Mouse (Mus musculus) liver, adult (tissue): ENCODE measurements around the gene Gm20422.
A peak's percentile ranks its signal among the peaks of the same experiment; 100 is the strongest.

Experiments
- GATA4 ChIP-seq: IDR thresholded peaks from 2 replicates; pipeline ENCODE4 v1.6.1; 2014; ENCODE audit warnings: mild to moderate bottlenecking, low read length; ENCODE audit not compliant: insufficient replicate concordance

The Gm20422 gene

DNA sequence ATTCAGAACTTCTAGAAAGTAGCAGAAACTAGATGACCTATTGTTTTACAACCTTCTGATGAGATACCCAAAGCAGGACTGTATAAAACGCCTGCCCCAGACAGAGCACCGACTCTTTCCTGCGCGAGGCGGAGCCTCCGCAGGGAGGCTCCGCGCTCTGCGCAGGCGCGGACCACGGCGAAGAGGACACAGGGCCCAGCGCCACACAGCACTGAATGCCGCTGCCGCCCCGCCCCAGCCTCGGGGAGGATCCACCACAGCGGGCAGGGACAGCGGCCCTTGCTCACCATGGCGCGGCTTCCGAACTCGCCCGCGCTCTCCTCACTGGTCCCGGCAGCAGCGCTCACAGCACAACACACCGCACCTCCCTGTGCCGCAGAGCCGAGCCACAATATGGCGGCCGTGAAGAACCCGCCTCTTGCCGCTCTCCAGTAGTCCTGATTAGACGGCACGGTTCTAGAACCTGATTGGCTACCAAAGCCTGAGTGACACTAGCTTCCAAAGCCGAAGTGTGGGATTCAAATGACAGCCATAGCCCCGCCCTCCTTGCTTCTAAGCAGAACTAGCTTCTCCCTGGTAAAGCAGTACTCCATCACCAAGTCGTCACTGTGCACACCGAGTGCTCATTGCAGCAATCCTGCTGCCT is at the start of gene Gm20422:
TSS of gene Gm20422 (minus strand) at position 384 of the 646 bp plus-strand sequence.
- TF ChIP-seq GATA4: peak; percentile 42; the same call in 1 of the 2 replicates

DNA sequence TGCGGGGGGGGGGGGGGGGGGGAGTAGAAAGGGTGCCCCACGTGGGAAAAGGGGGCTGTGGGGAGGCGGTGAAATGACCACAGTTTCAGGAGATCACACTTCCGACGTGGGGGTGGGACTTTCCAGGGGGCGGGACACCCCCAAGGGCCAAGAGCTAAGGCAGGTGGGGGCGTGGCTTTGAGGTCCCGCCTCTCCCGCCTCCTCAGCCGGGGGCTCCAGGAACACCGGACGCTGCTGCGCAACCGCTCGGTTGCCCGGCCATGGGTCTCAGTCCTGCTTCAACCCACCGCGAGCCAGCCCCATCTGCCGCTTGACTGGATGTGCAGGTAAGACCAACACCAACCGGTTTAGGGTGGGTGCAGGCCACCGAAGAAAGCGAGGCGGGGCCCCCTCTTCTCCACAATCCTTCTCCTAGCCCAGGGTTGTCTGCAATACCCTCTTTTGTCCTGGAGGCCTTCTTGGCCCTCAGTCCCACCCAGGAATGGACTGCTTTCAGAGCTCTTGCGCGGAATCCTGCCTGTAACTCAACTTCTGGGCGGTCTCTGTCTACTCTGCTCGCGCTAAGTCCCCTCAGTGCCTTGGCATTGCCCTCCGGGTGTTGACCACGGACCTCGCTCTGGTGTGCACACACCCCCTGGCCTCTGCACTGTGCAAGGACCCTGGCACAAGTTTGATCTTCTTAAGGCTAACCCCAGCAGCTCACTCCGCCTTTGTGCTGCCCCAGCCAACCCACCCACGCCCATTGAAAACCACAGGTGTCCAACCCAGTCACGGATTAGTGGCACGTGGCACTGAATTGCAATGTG is 47.9 kb upstream of the Gm20422 start, which contains the start of gene Lpar2:
TSS of gene Lpar2 (plus strand) at position 44 of the 806 bp plus-strand sequence.
- TF ChIP-seq GATA4: no peak

DNA sequence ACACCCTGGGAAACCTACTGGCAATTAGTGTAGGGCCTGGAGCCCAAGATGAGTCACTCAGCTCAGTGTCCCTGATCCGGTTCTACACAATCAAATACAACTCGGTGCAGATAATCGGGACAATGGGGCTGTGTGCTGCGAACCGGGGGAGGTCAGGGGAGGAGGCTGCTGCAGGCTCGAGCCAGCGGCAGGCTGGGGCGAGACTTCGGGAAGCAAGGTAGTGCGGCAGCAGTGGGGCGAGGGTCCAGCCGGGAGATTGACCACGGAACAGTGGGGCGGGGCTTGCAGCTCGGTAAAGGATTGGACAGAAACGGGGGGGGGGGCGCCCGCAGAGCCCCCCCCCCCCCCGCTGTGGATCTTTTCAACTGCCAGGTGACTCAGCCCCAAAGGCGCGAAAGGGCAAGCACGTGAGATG is 47.3 kb upstream of the Gm20422 start:
- no peak for TF ChIP-seq GATA4

DNA sequence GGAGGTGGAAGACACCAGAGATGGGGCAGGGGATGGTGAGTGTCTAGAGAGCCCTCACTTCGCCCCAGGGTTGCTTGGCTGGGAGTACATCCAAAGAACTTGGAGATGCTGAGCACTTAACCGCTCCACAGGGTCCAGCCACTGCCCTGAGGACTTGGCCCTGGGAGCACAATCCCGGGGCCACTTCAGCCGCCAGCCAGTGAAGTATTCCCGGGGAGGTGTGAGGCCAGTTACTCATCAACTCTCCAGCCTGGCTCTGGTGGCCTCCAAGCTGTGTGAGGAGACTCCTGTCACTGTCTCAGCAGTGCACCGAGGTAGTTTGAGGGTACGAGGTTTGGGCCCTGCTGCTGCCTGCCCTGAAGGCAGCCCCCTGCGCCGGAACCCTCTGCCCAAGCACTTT is 45.8 kb upstream of the Gm20422 start:
- TF ChIP-seq GATA4: no peak

DNA sequence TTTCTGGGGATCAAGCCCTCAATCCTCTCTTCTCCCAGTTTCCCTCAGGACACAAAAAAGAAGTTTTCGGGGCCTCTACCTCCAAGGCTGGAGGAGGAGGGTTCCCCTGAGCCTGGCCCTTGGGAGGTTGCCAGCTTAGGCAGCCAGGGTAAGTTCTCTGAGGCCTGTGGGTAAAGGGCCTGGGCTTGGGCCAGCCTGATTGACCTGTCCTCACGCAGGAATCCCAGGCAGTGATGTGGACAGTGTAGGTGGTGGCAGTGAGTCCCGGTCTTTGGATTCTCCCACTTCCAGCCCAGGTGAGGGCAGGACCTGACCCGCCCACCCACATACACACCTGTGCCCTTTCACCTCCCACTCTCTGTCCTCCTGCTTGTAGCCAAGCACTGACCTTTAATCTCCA is 40.7 kb upstream of the Gm20422 start:
- no peak for TF ChIP-seq GATA4

DNA sequence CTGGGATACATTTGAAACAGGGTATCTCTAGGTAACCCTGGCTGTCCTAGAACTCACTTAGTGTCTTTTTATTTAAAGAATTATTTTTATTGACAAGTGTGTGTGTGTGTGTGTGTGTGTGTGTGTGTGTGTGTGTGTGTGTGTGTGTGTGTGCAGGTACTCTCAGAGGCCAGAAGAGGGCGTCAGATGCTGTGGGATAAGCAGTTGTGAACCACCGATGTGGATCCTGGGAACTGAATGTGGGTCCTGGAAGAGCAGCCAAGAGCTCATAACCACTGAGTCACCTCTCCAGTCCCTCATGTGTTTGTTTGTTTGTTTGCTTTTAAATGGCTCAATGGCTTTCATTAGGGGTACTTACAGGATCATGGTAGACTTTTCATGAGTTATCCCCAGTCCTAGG is 40.2 kb upstream of the Gm20422 start:
- no peak for TF ChIP-seq GATA4

DNA sequence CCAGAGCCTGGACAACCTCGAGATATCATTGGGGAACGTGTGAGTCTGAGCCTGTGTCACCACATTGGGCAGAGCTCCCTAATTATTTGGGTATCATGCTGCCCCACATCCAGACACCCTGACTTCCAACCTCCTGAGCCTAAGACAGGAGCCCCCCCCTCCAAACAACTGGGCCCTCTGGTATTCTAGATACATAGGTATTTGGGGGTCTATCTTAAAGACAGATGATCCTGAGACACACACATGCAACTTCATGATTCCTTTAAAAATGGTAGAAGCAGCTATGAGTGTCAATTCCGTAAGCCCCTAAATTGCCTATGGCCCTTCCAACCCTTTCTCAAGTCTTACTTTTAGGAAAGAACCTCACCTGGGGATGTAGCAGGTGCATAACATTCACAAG is 35.1 kb upstream of the Gm20422 start:
- TF ChIP-seq GATA4: no peak

DNA sequence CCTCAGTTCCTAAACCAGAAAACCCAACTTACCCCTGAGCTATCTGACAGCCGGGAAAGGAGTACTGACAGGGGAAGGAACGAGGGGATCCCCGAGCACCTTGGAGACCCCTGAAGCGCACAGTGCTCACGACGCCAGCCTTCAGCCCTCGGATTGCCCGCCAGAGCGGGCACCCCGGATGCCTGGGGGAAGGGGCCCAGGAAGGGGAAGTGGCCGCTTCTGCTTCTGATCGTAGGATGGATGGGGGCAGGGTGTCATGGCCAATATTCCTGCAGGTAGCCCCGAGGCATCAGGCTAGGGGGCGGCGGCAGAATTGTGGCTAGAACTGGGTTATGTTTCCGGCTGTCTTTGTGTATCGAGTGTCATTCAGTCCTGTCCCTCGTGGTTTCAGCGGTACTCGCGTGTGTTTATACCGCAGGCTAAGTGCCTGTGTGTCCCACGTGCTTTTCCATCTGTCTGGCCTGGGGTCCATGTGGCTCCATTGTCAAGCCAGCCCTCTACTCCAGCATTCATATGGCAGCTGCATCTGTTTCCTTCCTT is 34.2 kb upstream of the Gm20422 start:
- no peak for TF ChIP-seq GATA4

DNA sequence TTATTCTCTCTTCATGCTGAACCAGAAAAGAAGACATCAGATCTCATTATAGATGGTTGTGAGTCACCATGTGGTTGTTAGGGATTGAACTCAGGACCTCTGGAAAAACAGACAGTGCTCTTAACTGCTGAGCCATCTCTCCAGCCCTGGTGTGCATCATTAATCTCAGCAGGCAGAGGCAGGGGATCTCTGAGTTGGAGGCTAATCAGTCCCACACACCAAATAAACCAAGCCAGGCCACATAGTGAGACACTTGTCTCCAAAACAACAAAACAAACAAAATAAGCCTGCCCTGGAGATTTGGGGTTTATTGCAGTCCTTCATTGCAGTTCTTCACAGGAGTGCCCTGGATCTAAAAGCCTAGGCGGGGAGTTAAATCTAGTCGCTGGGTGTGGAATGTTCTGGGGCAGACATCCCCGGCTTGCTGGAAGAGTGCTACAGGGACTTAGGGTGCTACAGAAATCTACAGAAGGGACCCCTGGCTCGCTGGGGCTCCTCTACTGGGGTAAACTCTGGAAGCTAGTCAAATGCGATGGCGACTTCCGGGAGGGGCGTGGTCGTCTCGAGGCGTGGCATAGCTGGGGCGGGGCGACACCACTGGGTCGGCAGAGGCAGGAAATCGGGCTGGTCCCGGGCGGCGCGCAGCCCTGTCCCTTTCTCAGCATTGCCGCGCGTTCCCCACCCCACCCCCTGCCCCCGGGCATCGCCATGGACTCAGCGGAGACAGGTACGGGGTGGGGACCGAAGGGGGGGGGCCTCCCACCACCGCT is 33.6 kb upstream of the Gm20422 start, which contains the start of gene Gmip:
TSS of gene Gmip (plus strand) at position 586 of the 770 bp plus-strand sequence.
- no peak for TF ChIP-seq GATA4

DNA sequence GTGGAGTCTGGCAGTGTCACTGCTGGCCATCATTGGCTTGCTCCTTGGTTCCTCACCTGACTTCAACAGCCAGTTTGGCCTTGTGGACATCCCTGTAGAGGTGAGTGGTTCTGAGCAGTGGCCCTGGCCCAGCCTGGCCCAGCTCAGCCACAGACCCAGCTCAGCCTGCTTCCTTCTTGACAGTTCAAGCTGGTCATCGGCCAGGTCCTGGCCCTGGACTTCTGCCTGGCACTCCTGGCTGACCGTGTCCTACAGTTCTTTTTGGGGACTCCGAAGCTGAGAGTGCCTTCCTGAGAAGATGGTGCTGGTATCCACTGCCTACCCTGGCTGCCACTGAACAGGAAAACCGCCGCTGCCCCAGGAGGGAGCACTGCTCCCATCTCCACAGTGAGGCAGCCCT is 32.5 kb upstream of the Gm20422 start:
- TF ChIP-seq GATA4: no peak

DNA sequence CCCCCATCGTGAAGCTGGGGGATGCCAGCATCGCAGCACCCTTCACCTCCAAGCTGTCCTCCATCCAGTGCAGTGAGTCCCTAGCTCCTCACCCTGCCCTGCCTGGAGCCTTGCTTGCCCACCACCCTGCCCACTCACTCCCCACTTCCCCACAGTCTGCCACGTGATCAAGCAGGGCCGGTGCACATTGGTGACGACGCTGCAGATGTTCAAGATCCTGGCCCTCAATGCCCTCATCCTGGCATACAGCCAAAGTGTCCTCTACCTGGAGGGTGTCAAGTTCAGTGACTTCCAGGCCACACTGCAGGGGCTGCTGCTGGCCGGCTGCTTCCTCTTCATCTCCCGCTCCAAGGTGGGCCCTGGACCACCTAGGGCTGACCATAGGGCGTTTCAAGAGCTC is 30.8 kb upstream of the Gm20422 start:
- TF ChIP-seq GATA4: no peak

DNA sequence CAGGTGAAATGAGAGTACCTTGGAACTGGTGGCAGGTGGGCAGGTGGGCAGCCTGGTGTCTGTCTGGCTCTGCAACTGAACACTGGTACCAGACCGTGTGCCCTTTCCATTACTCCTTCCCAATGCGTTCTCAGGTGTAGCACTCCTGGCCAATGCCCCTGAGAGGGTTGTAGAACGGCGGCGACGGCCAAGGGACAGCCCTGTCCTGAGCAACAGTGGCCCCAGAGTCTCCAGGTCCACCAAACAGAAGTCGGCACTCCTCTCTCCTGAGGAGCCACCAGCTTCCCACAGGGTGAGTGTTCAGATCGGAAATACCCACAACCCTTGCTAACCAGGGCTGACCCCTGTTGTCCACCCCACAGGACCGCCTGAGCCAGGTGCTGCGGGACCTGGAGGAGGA is 30.4 kb upstream of the Gm20422 start:
- no peak for TF ChIP-seq GATA4

DNA sequence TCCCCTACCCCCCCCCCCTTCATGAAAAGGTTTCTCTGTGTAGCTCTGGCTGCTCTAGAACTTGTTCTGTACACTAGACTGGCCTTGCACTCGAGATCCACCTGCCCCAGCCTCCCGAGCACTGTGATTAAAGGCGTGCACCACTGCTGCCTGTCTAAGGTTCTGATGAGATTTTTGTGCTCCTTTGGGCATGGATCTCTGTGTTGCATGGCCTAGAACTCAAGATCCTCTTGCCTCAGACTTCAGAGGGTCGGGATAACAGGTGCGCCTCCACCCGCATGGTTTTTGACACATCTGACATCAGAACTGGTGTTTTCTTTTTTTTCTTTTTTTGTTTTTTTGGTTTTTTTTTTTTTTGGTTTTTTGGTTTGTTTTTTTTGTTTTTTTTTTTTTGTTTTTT is 29.9 kb upstream of the Gm20422 start:
- no peak for TF ChIP-seq GATA4

DNA sequence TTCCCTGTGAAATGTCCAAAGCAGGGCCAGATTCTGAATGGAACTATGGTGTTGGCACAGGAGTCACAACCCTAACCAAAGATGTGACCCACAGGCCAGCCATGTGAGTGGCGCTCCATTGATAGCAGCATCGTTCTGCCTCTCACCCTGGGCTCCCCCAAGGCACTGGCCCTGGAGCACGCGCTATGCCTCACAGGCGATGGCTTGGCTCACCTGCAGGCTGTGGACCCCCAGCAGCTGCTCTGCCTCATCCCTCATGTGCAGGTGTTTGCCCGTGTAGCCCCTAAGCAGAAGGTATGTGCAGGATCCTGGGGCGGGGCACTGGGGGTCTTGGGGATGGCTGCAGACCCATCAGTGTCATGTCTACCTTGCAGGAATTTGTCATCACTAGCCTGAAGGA is 28.7 kb upstream of the Gm20422 start:
- TF ChIP-seq GATA4: no peak

DNA sequence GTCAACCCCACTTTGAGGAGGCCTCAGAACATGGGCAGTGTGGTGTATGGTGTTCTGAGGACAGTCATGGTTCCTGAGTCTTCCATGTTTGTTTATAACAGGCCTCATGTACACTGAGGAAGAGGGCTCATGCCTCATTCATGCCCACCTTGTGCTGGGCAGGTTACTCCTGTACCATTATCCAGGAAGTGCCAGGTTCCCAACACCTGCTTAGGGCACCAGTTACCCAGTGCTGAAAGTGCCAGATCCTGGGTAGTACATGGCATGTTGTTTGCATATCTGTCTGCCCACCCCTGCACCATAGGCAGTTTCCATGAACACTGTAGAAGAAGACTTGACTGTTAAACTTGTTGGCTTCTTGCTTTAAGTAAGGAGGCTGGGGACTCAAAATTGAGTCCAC is 27.5 kb upstream of the Gm20422 start:
- TF ChIP-seq GATA4: no peak

DNA sequence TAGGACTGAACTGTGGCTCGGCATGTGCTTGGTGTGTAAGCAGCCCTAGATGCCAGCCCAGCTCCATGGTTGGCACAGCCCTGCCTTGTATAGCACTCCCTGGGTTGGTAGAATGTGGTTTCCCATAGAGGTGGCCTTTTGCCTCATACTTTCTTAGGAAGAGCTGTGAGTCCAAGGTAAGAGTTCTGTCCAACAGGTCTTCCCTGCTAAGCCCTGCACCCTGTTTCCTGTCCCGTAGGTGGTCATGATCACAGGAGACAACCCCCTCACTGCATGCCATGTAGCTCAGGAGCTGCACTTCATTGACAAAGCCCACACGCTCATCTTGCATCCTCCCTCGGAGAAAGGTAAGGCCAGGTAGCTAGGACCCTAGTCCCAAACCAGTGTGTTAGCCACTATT is 27.1 kb upstream of the Gm20422 start:
- TF ChIP-seq GATA4: no peak

DNA sequence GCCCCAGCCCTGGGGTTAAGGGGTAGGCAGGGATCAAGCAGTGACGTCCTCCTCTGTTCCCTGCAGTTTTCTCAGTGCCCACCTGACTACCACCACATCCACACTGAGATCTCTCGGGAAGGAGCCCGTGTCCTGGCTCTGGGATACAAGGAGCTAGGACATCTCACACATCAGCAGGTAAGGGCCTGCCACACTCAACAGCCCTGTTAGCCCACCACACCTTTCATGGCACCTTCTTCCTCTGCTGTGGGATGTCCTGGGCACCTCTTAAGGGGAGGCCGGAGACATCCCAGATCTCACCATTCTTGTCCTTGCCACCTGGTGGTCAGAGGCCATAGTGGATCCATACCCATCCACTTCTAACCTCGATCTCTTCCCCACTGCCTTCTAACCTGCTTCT is 25.3 kb upstream of the Gm20422 start:
- no peak for TF ChIP-seq GATA4
